Mouse (Mus musculus) ZHBTc4 (cell line): ENCODE measurements around the gene 4930519G04Rik.
A peak's percentile ranks its signal among the peaks of the same experiment; 100 is the strongest.
"Not testable (repeated sequence)": the region's sequence is repeated elsewhere in the genome, so short reads cannot be mapped to it uniquely, and the experiment has no call there.

ENCODE experiments used
- DNase-seq: peaks from one replicate; pipeline ENCODE4 v3.0.0-alpha.2; 2011; ENCODE audit warnings: low read depth, low spot score

The 4930519G04Rik gene

DNA sequence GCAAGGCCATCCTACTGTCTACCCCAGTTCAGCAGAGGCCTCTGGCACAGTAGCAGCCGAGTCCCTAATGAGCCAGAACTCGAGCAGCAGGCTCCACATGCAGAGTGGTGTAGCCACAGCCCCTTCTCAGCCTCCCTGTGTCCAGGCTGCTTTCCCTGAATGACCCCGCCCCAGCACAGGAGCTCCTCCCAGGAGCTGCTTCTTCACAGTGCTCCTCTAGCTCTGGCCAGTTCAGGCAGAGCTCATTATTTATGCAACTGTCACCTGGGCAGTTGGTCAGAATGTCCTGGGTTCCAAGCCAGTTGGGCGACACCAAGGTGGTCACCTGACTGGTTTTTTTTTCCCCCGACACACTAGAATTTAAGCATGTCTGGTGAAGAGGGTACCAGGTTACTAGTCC is at the start of gene 4930519G04Rik:
Gene 4930519G04Rik, plus strand, starts transcription at position 301 of the 400 bp plus-strand sequence.
- not testable (repeated sequence) for DNase-seq

DNA sequence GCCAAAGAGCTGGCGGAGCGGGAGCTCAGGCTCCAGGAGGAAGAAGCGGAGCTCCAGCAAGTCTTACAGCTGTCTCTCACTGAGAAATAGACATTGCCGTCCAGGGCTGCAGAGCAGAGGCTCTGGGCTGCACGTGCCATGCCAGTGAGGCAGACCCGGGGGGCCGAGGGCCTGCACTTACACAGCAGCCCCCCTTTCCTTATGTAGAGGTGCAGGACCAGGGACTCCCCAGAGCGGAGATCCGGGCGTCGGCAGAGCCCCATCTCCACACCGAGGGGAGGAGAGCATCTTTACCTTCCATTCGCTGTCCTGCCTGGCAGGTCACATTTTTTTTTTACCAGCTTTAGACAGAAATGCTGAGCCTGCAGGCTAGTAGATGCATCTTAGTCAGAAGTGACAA is 49.1 kb upstream of the 4930519G04Rik start:
- no peak for DNase-seq

DNA sequence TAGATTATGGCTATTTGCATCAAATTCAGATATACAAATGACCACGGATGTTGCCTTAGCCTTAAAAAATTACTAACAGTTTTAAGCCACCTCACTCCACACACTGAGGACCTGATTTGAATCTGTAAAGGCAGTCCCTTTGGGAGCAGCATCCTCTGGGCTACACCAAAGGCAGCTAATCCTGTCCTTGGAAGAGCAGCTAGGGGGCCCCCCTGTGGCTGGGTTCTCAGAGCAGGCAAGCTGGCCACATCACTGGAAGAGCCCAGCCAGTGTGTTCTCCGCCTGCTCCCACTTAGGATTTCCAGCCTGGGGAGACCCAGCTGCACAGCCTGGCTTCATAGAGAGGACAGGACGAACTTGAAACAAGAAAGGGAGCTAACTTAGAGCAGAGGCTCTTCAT is 48.5 kb upstream of the 4930519G04Rik start:
- DNase-seq = no peak

DNA sequence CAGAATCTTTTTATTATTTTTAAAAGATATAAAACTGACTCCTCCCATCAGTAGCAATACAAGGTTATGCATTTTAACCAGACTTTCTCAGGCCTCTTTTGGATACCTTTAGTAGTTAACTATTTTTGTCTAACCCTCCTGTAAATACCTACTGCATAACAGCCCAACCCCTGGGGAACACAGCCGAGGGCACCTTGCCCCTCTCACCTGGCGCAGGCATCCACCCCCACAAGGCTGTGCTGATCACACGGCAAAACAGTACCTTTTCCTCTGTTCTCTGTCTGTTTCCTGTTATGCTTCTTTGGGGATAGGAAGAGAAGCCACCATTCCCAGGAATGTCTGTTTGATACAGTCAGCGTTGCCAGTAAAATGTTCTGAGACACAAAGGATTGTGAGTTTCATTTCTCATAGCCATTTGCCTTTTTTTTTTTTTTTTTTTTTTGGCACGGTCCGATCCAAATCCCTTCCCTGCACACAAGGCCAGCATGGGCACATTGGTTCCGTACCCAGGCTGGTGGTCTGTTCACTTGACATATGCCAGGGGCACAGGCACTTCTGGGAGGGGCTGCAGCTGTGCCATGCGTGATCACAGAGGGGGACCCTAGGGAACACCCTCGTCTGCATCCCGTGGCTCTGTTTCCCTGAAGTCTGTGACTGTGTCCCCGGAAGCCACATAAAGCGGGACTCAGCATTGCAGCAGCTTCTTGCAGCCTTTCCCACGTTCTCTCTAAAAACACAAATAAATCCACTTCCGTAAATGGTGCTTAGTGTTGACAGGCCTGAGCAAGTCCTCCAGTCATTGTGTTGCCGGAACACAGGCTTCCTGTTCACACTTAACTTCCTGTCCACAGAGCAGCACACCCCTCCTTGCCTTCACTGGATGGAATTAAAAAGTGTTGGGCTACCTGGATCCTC is 47.8 kb upstream of the 4930519G04Rik start:
- no peak for DNase-seq

DNA sequence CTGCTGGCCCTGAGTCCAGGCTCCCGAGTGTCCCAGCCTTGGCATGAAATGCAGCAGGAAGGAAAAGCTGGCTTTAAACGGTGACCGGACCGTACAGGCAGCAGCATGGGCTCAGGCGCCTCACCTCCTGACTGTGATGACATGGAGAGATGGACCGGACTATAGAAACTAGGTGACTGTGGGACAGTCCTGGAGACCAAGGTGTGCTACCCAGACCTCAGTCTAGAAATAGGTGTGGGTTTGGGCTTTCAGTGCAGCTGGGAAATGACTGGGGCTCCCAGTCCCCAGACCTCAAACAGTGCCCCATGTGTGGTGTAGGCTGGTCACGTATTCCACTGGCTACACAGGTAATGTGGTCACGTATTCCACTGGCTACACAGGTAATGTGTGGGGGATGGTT is 46.8 kb upstream of the 4930519G04Rik start:
- no peak for DNase-seq

DNA sequence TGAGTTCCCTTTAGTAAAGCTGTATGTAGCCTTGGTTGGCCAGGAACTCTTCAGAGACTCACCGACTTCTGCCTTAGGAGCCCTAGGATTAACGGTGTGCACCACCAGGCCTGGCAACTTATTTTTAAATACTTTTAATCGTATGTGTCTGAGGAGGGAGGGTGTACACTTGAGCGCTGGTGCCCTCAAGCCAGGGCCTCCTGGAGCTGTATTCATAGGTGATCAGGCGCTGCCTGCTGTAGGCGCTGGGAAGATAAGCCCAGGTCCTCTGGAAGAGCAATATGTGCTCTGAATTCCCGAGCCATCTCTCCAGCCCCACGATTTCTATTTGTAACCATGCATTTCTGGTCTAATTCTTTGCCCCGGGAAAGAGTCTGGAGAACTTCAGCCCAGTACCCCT is 46.4 kb upstream of the 4930519G04Rik start:
- no peak for DNase-seq

DNA sequence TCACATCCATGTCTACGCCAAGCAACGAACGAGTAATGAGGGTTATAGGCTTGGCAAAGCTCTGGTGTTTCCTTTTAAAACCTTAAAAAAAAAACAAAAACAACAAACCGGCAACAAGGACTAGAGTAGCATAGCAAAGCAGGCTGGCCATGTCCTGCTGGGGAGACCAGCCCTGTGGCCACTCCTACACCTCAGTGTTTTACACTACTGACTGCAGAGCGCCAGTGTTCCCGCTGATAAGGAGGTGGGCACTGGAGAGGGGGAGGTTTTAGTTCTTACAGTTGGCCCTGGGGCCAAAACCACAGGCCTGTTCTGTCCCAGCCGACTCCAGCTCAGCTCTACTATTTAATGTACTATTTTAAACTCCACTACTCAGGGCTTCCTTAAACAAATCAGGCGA is 46.0 kb upstream of the 4930519G04Rik start:
- no peak for DNase-seq

DNA sequence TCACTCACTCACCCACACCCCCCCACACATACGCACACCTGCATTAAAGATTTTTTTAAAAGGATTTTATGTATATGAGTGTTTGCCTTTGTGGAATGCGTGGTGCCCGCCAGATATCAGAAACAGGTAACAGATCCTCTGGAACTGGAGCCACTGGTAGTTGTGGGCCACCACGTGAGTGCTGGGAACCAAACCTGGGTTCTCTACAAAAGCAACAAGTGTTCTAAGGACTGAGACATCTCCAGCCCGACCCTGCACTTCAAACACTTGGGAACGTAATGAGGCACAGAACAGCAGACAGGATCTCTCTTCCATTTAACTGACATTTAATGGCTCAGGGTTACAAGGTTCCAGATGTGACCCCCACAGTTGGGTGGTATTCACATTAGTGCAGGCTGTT is 45.6 kb upstream of the 4930519G04Rik start:
- DNase-seq = no peak

DNA sequence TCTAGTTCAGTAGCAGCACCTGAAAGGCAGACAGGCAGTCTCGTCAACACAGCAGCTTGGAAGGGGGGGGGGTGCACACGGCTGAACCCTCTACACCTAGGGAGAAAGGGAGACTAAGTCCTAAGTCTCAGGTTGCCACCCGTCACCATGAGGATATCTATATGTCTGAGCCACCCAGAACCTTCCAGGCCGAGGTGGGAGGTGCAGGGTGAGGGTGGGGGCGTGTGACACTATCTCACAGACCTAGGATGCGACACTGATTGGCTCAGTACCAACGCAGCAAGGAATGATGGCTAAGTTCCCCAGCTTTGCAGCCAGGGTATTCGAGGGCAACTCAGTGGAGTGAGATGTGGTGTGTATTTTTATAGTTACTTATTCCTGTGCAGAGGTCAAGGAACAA is 45.1 kb upstream of the 4930519G04Rik start:
- no peak for DNase-seq

DNA sequence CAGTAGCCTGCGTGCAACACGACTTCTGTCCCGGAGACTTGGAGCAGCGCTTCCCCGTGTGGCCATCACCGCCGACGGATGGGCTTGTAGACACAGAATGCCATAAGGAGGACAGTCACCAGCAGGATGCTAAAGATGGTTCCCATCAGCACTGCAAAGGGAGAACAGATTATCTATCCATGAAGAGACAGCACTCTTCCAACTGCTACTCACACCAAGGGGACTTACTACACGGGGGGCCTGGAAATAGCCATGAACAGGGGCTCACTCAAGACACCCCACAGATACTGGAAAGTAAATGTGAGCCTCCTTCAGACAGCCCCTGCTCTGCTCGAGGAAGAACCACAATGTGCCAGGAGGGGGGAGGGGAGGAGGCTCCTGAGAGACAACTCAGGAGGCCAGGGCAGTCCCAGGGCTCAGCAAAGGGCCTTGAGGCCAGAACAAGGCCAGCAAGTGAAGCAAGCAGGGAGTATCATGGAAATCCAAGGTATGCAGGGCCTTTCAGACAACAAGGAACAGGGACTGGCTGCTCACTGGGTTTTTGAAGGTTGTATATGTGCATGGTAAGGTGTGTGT is 44.2 kb upstream of the 4930519G04Rik start:
- no peak for DNase-seq

DNA sequence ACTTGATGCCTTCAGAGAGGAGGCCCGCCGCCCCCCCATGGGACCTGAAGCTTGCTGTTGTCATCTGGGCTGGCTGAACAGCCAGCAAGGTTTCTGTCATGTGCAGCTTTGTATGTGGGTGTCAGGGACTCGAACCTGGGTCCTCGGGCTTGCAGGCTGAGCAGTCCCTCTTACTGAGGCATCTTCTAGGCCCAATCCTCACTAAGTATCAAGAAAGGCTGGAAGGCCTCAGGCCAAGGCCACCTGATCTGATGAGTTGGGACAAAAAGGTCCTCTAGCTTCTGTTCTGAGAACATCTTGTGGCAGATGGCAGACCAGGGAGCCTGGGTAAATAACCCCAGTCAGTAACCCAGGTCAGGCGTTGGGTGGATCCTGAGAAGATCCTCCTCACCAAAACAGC is 43.6 kb upstream of the 4930519G04Rik start:
- DNase-seq = no peak

DNA sequence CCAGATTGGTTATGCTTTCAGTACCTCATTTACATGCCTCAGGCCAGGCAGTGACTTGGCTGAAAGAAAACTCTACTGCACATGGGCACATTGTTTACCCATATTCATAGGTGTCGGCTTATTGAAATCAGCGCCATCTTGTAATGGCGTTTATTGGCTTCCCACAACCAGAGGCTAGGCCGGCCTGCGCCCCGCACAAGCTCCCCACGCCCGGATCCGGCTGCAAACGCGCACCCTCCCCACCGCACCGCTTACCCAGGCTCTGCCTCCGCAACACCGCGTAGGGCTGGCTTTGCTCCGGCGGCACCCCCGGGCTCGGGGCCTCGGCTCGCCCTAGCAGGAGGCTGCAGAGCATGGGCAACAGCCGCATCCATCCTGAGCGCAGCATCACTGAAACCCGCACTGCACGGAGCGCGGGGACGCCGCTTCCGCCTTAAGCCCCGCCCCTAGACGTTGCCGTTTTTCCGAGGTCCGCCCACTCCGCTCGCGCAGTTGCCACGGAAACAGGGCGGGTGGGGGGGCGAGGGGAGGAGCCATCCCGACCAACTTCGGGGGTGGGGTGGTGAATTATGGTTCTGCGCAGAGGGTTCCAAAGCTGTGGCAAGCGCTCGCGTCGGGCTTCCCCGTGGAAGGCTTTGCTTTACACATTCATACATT is 39.8 kb upstream of the 4930519G04Rik start:
- DNase-seq = peak; percentile 93

DNA sequence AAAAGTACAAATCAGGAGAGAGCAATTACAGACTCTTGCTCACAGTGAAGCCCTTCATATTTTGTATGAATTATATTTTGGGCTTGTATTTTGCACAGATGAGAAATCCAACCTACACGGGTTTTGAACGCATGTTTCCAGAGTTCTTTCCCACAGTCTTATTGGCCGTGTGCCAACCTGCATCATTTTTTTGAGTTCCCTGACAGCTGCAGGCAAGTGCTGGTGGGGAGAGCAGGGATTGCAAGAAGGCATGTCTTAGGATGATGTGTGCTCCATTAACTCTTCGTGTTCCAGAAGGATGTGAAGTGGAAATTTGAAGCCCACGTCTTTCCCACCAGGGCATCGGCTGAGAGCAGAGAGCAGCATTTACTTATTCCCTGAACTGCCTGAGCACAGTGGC is 36.9 kb upstream of the 4930519G04Rik start:
- no peak for DNase-seq

DNA sequence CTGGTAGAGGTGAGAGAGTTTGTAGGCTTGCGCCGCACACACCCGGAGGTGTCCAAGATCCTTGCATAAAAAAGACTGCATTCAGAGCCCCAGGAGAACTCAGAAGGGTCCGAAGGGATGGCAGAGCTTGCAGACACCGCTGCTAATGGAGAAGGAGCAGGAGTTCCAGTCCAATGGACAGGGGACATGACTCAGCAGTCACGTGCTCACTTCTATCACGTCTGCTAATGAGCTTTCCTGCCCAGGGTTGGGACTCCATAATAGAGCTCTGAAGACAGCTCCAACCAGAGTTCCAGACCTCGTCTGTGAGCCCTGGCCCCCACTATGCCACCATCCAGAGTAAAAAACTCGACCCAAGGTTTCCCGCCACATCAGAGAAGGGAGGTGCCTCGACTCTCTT is 35.3 kb upstream of the 4930519G04Rik start:
- no peak for DNase-seq

DNA sequence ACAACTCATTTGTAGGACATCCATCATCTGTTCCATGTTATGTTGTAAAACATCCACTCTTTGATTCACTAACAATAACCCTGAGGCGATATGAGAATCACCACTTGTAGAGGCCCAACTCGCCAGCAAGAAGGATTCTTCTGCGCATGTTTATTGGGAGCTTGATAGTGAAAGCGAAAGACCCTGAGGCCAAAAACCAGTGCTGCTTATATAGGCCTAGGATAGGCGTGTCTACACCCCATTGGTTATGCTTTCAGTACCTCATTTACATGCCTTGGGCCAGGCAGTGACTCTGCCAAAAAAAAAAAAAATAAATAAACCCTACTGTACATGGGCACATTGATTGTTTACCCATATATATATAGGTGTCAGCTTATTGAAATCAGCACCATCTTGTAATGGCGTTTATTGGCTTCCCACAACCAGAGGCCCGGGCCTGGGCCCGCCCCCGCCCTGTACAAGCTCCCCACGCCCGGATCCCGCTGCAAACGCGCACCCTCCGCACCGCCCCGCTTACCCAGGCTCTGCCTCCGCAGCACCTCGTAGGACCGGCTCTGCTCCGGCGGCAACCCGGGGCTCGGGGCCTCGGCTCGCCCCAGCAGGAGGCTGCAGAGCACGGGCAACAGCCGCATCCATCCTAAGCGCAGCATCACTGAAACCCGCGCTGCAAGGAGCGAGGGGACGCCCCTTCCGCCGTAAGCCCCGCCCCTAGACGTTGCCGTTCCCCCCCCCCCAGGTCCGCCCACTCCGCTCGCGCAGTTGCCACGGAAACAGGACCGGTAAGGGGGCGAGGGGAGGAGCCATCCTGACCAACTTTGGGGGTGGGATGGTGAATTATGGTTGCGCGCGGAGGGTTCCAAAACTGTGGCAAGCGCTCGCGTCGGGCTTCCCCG is 30.4 kb upstream of the 4930519G04Rik start, which contains the start of gene 1500011B03Rik:
Gene 1500011B03Rik, minus strand, starts transcription at position 673 of the 893 bp plus-strand sequence.
- peak; percentile 90 for DNase-seq

DNA sequence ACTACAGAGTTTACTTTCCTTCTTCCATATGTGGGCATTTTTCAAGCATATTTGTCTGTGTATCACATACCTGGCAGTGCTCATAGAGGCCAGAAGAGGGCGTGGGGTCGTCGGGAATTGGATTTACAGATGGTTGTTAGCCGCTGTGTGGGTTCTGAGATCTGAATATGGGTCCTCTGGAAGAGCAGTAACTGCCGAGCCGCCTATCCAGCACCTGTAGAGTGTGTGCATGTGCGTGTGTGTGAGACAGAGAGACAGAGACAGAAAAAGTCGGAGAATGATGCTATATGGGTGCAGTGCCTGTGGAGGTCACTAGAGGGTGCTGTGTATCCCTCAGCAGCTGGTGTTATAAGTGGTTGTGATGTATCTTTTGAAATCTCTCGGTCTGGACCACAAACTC is 29.3 kb upstream of the 4930519G04Rik start:
- DNase-seq = peak; percentile 84

DNA sequence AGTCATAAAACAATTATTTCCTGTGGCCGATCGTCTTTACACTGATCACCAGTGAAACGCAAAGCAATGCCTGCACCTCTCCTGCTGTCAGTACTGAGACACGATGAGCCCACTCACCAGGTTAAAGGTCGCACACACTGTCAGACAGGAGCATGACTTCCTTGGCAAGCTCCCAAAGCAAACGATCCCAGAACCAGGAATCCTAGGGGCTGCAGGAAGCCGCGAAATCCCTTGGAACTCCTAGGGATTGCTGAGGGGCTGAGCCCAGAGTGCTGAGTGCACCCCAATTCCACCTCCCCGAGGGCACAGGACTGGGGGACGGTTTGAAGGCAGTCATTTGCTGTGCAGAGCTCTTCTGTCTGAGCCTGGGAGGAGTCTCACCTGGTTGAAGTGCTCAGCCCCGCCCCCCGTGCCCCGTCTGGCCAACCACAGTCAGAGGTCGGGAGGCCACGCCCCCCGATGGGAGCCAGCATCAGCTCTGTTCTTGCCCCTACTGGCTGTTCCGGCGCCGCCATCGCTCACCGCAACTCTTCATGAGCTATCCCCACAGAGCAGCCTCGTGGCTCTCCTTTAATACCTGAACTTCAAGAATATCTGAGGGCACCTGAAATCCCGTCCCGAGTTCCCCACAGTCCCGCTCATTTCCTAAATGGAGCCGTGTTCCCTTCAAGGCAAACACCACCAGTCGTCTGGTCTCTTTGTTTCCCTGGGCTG is 27.3 kb upstream of the 4930519G04Rik start:
- DNase-seq = peak; percentile 99

DNA sequence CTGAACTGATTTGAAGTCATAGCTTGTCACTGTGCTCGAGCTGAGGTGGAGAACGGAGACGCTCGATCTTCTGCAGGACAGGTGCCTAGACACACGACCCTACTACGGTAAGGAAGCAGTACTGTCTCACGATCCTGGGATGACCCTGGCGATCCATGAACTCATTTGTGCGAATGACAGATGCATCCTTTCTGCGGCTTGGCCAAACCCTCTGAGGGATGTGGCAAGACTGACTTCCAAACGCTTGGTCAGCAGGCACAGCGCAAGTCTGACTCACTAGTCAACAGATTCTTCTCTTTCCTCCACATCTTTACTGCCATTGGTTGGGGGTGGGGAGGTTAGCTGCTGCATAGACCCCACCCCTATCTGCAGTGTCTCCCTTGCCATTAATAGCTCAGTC is 26.0 kb upstream of the 4930519G04Rik start:
- no peak for DNase-seq

DNA sequence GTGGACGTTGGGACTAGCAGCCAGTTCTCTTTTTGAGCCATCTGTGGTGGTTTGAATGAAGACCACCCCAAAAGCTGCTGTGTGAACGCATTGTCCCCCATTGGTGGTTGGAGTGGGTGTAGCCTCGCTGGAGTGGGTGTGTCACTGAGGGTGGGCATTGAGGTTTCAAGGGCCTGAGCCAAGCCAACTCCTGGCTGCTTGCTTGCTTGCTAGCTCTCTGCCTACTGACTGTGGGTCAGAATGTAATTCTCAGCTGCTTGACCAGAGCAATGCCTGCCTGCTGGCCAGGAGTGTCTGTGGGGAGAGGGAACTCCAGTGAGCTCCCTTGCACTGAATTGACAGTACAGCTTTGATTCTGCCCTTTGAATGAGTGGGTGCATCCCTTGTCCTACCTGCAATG is 23.7 kb upstream of the 4930519G04Rik start:
- DNase-seq = no peak

DNA sequence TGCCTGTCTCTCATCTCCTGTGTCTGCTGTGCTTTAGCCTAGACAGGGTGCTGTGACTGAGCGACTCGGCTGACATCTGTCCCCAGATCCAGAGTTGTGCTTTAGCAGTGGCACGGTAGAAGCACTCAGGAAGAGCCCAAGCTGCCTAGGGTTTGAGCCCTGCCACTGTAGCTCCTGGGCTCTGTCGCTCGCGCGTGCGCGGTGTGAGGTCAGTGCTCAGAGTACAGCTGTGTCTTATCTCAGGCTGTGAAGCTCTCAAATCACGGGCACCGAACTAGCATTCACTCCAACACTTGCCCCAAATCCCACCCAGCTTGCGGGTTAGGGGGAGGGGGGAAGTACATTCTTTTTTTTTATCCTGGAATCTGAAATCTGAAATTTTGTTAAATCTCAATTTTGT is 16.6 kb upstream of the 4930519G04Rik start:
- peak; percentile 70 for DNase-seq

DNA sequence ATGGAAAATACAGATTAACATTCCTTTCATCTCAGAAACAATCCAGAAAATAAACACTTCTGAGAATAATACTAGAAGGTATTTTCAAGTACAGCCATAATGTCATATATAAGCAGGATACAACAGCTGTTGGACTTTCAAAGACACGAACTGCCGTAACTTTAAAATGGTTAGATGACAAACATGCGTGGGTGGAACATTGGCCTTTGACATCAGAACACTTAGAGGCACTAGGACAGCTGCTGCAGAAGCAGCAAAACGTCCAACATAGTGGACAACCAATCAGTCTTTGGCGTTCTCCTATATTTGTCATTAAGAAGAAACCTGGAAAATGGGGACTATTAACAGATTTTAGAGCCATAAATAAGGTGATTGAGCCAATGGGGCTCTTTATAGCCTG is 13.0 kb upstream of the 4930519G04Rik start:
- not testable (repeated sequence) for DNase-seq
